Mouse (Mus musculus) small intestine, adult 2 months (tissue): Measurements from ENCODE around the gene Glipr1.

Experiments
- CTCF ChIP-seq: fragments of 200-500 bp; IDR thresholded peaks from 2 replicates; pipeline ENCODE4 v1.5.1; 2012; ENCODE audit warnings: low read depth, mild to moderate bottlenecking, control low read depth, inconsistent platforms, low read length, moderate library complexity, mixed read lengths; ENCODE audit not compliant: insufficient replicate concordance, insufficient read length; ENCODE audit errors: extremely low read depth
- POLR2A ChIP-seq: fragments of 200-500 bp; IDR thresholded peaks from 2 replicates; pipeline ENCODE4 v1.6.1; 2012; ENCODE audit warnings: low read depth, mild to moderate bottlenecking, control low read depth, inconsistent platforms, low read length, moderate library complexity

DNA sequence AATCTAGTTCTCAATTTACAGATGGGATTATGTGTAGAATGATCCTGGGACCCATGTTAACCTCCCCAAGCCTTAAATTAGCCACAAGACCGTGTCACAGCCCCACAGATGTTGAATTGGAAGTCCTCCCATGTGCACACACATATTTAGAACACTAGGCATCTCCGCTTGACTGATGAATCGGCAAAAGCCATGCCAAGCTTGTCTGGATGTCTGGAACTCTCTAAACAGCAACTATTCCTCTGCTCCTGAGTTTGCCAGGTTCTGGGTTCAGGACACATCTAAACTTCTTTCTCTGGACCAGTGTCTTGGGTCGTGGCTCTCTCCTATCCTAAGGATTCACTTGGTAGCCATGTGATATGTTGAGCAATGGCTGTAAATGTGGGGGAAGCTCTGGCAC is 66.4 kb downstream of the Glipr1 start:
- no peak for TF ChIP-seq POLR2A
- TF ChIP-seq CTCF, result no peak
